Mouse (Mus musculus) intestine, embryonic 15.5 days (tissue): ENCODE results near the gene 2510039O18Rik. TPM values are rescaled to one million over a fixed set of nuclear protein-coding genes. Genes with fewer than 3 reads are reported as not detected.

ENCODE experiments used
- ATAC-seq: fragments of 200-750 bp; cut with Nextera tagmentation; 2 replicates; pipeline ENCODE4 v1.8.0; 2017; ENCODE audit warnings: moderate TSS enrichment, moderate library complexity
- H3K27ac ChIP-seq: fragments of 300-500 bp; sonication (generic); 2 replicates; pipeline ENCODE4 v1.5.1; 2015; ENCODE audit warnings: mild to moderate bottlenecking, inconsistent platforms
- H3K27me3 ChIP-seq: fragments of 300-500 bp; sonication (generic); replicated peaks from 2 replicates; pipeline ENCODE4 v1.6.1; 2015; ENCODE audit warnings: inconsistent platforms
- H3K36me3 ChIP-seq: fragments of 300-500 bp; sonication (generic); 2 replicates; pipeline ENCODE4 v1.6.1; 2015; ENCODE audit warnings: inconsistent platforms
- H3K4me1 ChIP-seq: fragments of 300-500 bp; sonication (generic); replicated peaks from 2 replicates; pipeline ENCODE4 v1.6.1; 2015; ENCODE audit warnings: inconsistent platforms
- H3K4me2 ChIP-seq: fragments of 300-500 bp; sonication (generic); replicated peaks from 2 replicates; pipeline ENCODE4 v1.6.1; 2015; ENCODE audit warnings: mild to moderate bottlenecking, inconsistent platforms
- H3K4me3 ChIP-seq: fragments of 300-500 bp; sonication (generic); replicated peaks from 2 replicates; pipeline ENCODE4 v1.5.1; 2015; ENCODE audit warnings: inconsistent platforms
- H3K9ac ChIP-seq: fragments of 300-500 bp; sonication (generic); 2 replicates; pipeline ENCODE4 v1.6.1; 2015; ENCODE audit warnings: inconsistent platforms
- H3K9me3 ChIP-seq: fragments of 300-500 bp; sonication (generic); 2 replicates; pipeline ENCODE4 v1.6.1; 2016; ENCODE audit warnings: inconsistent platforms
- WGBS: fragments of 180-500 bp; shearing (Covaris S2); methylation state at CpG from one replicate; pipeline ENCODE4 v1.1.7; 2015; 5-methylcytosine and 5-hydroxymethylcytosine counted together
- polyA plus RNA-seq: library from polyadenylated mRNA; unstranded; fragments of >200 nt; fragmentation: Nextera tagmentation; extraction: Ambion mirVana; gene quantifications from 2 replicates; pipeline ENCODE4 v1.2.1, GENCODE M21; 2015

2510039O18Rik gene
- polyA plus RNA-seq, 1 experiment from 2014 or later: 17.5 TPM

DNA sequence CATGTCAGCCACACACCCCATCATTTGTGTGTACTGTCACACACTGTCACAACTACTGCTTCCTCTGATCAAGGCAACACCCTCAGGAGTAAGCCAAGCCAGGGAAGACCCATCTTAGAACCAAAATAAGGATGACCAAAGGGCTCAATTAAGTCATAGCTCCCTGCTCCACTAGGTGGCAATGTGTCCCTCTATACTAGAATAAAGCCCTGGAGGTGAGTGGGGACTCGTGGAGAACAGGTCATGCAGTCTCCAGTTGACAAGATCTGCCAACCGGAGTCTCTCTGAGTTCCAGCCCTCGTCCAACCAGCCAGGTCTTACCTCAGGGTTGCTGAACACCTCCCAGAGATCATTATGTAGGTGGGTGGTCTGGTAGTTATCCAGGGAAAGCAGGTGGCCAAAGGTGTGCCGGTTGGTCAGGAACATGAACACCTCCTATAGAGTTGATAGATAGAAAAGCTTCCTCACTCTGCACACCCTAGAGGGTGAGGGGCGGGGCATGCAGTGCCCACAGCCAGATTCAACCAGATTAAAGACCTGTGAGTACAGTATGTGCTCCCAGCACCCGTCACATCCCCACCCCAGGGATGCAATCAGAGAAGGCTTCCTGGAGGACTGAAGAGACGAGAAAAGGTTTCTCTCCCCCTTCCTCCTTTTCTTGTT lies 22.1 kb upstream of the 2510039O18Rik start:
- no peak overlapping the region for H3K4me3 ChIP-seq
- no peak overlapping the region for H3K4me2 ChIP-seq
- 0 out of 2 replicates have a peak, but pooled peaks cover 3% of the 10 kb centered on the region for H3K36me3 ChIP-seq
- H3K27ac ChIP-seq: no peak overlapping the region
- H3K9ac ChIP-seq: no peak overlapping the region
- no peaks in the 10 kb centered on the region for H3K9me3 ChIP-seq
- peak; percentile 59 for ATAC-seq
- WGBS: 52% methylated on average over 7 of the region's 7 CpGs
- no peaks in the 10 kb centered on the region for H3K4me1 ChIP-seq
- H3K27me3 ChIP-seq: no peaks in the 10 kb centered on the region

GRCm38 (mm10) chr4:147920973-147921372 lies 19.7 kb upstream of the 2510039O18Rik start:
- Histone ChIP-seq H3K4me2 (no peak overlapping the region), H3K27me3 (no peaks in the 10 kb centered on the region), H3K36me3 (no peaks in the 10 kb centered on the region), H3K27ac (no peak overlapping the region), H3K4me1 (no peaks in the 10 kb centered on the region), H3K4me3 (no peak overlapping the region), H3K9me3 (no peaks in the 10 kb centered on the region), H3K9ac (no peak overlapping the region)
- ATAC-seq: no peak
- WGBS: 41% methylated on average over 10 of the region's 10 CpGs

- Histone ChIP-seq H3K9me3 (no peaks in the 10 kb centered on the region), H3K36me3 (no peaks in the 10 kb centered on the region), H3K27me3 (no peaks in the 10 kb centered on the region), H3K9ac (no peak overlapping the region), H3K4me2 (no peak overlapping the region), H3K27ac (no peak overlapping the region), H3K4me3 (no peak overlapping the region), H3K4me1 (no peaks in the 10 kb centered on the region)
- ATAC-seq: no peak
- 75% methylated on average over 11 of the region's 11 CpGs for WGBS
These were observed 18.4 kb upstream of the 2510039O18Rik start for GRCm38 (mm10) chr4:147922341-147922740.

DNA sequence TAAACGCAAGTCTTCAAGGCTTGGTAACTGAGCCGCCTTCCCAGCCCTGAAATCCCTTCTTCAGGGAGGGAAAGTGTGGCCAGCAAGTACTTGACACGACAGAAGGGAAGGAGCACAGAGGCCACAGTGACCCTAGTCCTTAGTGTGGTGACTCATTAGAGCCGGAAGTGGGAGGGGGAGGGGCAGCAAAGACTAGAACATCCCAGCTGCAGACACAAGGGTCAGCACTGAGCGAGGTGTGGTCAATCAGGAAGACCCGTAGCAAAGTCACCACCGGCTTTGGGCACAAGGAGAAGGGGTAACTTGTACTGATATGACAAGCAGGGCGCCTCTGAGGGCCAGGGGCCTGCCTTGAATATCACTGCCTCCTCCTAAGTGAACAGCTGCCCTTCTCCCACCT lies 13.0 kb upstream of the 2510039O18Rik start:
- Histone ChIP-seq H3K9me3 (no peaks in the 10 kb centered on the region), H3K4me2 (no peak overlapping the region), H3K4me1 (peaks cover 8% of the 10 kb centered on the region; the same call in 1 of the 2 replicates), H3K36me3 (no peaks in the 10 kb centered on the region), H3K9ac (no peak overlapping the region), H3K4me3 (no peak overlapping the region), H3K27me3 (no peaks in the 10 kb centered on the region), H3K27ac (0 out of 2 replicates have a peak overlapping the region, but pooled peaks have one; percentile 32)
- WGBS: 51% methylated on average over 8 of the region's 8 CpGs
- peak; percentile 57 for ATAC-seq

GRCm38 (mm10) chr4:147928136-147928535 lies 12.6 kb upstream of the 2510039O18Rik start:
- Histone ChIP-seq H3K27me3 (no peaks in the 10 kb centered on the region), H3K9me3 (no peaks in the 10 kb centered on the region), H3K9ac (no peak overlapping the region), H3K27ac (no peak overlapping the region), H3K4me2 (no peak overlapping the region), H3K36me3 (no peaks in the 10 kb centered on the region), H3K4me1 (peaks cover 8% of the 10 kb centered on the region; the same call in 1 of the 2 replicates), H3K4me3 (no peak overlapping the region)
- no peak for ATAC-seq
- WGBS: 29% methylated on average over 9 of the region's 9 CpGs

- 83% methylated on average over 7 of the region's 7 CpGs for WGBS
- Histone ChIP-seq H3K27ac (no peak overlapping the region), H3K36me3 (no peaks in the 10 kb centered on the region), H3K9ac (no peak overlapping the region), H3K4me1 (peaks cover 8% of the 10 kb centered on the region; the same call in 1 of the 2 replicates), H3K27me3 (no peaks in the 10 kb centered on the region), H3K4me2 (no peak overlapping the region), H3K9me3 (no peaks in the 10 kb centered on the region), H3K4me3 (no peak overlapping the region)
- ATAC-seq: no peak
These were observed 12.2 kb upstream of the 2510039O18Rik start for GRCm38 (mm10) chr4:147928540-147928939.

- no peak for ATAC-seq
- Histone ChIP-seq H3K9me3 (no peaks in the 10 kb centered on the region), H3K27ac (no peak overlapping the region), H3K4me1 (peaks cover 13% of the 10 kb centered on the region; the same call in 1 of the 2 replicates), H3K4me2 (no peak overlapping the region), H3K27me3 (no peaks in the 10 kb centered on the region), H3K9ac (no peak overlapping the region), H3K36me3 (no peaks in the 10 kb centered on the region), H3K4me3 (no peak overlapping the region)
- 93% methylated on average over 14 of the region's 14 CpGs for WGBS
These were observed 9.7 kb upstream of the 2510039O18Rik start for GRCm38 (mm10) chr4:147930946-147931345.

- WGBS: 52% methylated on average over 3 of the region's 3 CpGs
- no peak for ATAC-seq
- Histone ChIP-seq H3K4me1 (peaks cover 11% of the 10 kb centered on the region; the same call in 1 of the 2 replicates), H3K27ac (no peak overlapping the region), H3K9me3 (no peaks in the 10 kb centered on the region), H3K36me3 (no peaks in the 10 kb centered on the region), H3K4me2 (no peak overlapping the region), H3K9ac (no peak overlapping the region), H3K4me3 (no peak overlapping the region), H3K27me3 (no peaks in the 10 kb centered on the region)
These were observed 6.6 kb upstream of the 2510039O18Rik start for GRCm38 (mm10) chr4:147934134-147934533.

DNA sequence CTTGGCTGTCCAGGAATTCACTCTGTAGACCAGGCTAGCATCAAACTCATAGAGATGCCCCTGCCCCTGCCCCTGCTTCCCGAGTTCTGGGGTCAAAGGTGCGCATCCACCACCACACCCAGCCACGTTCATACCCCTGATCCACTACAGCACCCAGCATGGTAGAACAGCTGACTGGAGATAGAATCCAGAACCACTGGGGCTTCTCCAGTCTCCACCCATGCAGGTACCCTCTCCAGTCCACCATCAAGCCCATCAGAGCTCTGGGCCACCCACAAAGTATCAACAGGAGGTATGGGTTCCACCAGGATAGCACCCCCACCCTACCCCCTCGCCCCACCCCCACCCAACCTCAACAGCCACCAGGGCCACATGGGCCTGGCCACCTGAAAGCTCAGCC lies 6.1 kb upstream of the 2510039O18Rik start:
- H3K36me3 ChIP-seq: no peaks in the 10 kb centered on the region
- no peaks in the 10 kb centered on the region for H3K27me3 ChIP-seq
- no peak overlapping the region for H3K4me2 ChIP-seq
- H3K9ac ChIP-seq: no peak overlapping the region
- H3K4me3 ChIP-seq: no peak overlapping the region
- ATAC-seq: no peak
- 79% methylated on average over 4 of the region's 4 CpGs for WGBS
- H3K27ac ChIP-seq: no peak overlapping the region
- no peaks in the 10 kb centered on the region for H3K9me3 ChIP-seq
- peaks cover 11% of the 10 kb centered on the region; the same call in 1 of the 2 replicates for H3K4me1 ChIP-seq

GRCm38 (mm10) chr4:147935904-147936303 lies 4.8 kb upstream of the 2510039O18Rik start:
- Histone ChIP-seq H3K36me3 (no peaks in the 10 kb centered on the region), H3K4me3 (peak overlapping the region; percentile 66), H3K27me3 (no peaks in the 10 kb centered on the region), H3K4me1 (peaks cover 15% of the 10 kb centered on the region), H3K9ac (peak overlapping the region; percentile 75), H3K4me2 (peak overlapping the region; percentile 87), H3K9me3 (no peaks in the 10 kb centered on the region), H3K27ac (no peak overlapping the region)
- WGBS: 21% methylated on average over 9 of the region's 9 CpGs
- no peak for ATAC-seq

DNA sequence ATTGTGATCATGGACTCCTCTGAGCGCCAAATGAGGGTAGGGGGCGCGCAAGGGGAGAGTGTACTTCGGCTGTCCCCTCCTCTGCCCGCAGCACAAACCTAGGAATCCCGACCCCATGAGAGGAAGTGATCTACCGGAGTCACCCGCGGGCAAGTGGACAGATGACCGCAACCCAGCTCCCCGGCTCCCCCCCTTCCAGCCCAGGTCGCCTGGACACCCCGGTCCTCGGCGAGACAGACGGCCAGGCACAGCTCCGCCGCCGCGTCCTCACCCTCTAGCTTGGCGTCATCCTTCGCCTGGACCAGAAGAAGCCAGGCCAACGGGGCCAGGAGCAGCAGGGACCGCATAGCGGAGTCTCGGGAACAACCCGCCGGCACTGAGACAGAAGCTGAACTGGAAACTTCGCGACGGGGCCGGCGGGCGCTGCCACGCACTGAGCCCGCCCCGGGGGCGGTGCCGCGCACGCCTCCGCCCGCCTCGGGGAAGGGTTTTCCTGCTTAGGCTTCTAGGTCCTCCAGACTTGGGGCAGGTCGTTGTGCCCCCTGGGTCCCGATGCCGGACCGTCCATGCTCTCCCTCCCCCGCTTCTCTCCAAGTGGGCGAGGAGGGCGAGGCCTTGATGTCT lies 4.3 kb upstream of the 2510039O18Rik start, which contains the start of gene Plod1:
TSS of gene Plod1 (minus strand) at position 437 of the 624 bp plus-strand sequence.
- peaks cover 15% of the 10 kb centered on the region for H3K4me1 ChIP-seq
- no peaks in the 10 kb centered on the region for H3K27me3 ChIP-seq
- peak within 1 kb of the TSS; percentile 87 for H3K4me2 ChIP-seq
- under 1% methylated on average over 51 of the region's 51 CpGs for WGBS
- H3K36me3 ChIP-seq: no peaks in the 10 kb centered on the region
- peak; percentile 70 for ATAC-seq
- H3K27ac ChIP-seq: peak within 1 kb of the TSS; percentile 72; the same call in 1 of the 2 replicates
- peak within 1 kb of the TSS; percentile 75 for H3K9ac ChIP-seq
- H3K9me3 ChIP-seq: no peaks in the 10 kb centered on the region
- peak within 1 kb of the TSS; percentile 66 for H3K4me3 ChIP-seq

DNA sequence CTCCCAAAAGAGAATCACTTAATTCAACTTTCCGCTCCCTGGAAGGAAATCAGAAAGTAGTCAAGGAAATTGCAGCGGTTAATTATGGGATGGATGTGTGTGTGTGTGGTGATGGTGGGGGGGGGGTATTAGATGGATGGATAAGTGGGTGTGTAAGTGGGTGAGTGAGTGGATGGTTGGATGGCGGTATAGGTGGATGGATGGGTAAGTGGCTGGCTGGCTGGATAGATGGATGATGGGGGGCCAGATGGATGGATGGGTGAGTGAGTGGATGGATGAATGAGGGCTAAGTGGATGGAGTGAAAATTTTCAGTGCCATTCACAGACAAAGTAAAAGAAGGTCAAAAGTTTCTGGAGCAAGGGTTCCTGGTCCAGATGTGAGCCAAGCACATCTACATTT lies 3.7 kb upstream of the 2510039O18Rik start:
- no peak overlapping the region for H3K27ac ChIP-seq
- H3K4me2 ChIP-seq: peak overlapping the region; percentile 87
- no peaks in the 10 kb centered on the region for H3K36me3 ChIP-seq
- no peak for ATAC-seq
- peaks cover 20% of the 10 kb centered on the region for H3K4me1 ChIP-seq
- H3K9ac ChIP-seq: peak overlapping the region; percentile 75
- WGBS: 49% methylated on average over 3 of the region's 3 CpGs
- H3K4me3 ChIP-seq: peak overlapping the region; percentile 66
- H3K27me3 ChIP-seq: no peaks in the 10 kb centered on the region
- no peaks in the 10 kb centered on the region for H3K9me3 ChIP-seq
